13 mouse cellular contexts compared by ENCODE assay signal in genomic region chr5:149088149-149088548, GRCm38 (mm10).
DNase-seq lines count a peak whose midpoint lies in the region; ATAC-seq and TF ChIP-seq lines count a peak whose summit lies in the region.
"Had no signal": no experiment of that assay in that cellular context is flagged by ENCODE, and none has a peak within 500 bp of the region (broad histone marks: within the 10 kb centered on the region; RNA-seq: fewer than 3 reads in every experiment).

No protein-coding gene starts in this region.

- DNase-seq in hindbrain, postnatal 0 days (ENCODE audit: low spot score), result no peak
- DNase-seq in lung, adult 2 months, result no peak
- no peak for DNase-seq in lung, postnatal 25 days (ENCODE audit: low spot score)
- peak; percentile 36 for DNase-seq in MEL (ENCODE audit: low read depth, low spot score)
- peak; percentile 28 for DNase-seq in splenic B cell, adult 2 months (ENCODE audit: low read depth, low spot score)
- DNase-seq: adrenal gland, postnatal 10 days; cerebellum, adult 11 months; heart, postnatal 14 days had no signal

- peak; percentile 28 for TF ChIP-seq RAD21 in MEL (IDR thresholded peaks at IDR 0.05; ENCODE audit: low read depth, low read length)

- no peak overlapping the region for H3K4me3 ChIP-seq in hindbrain, postnatal 0 days (ENCODE audit: low read length)
- H3K4me3 ChIP-seq in hindbrain, embryonic 16.5 days (ENCODE audit: low read length), result no peak overlapping the region
- H3K4me3 ChIP-seq in lung, adult 2 months (replicated peaks; ENCODE audit: extremely low read depth, low read depth, low read length), result no peak overlapping the region
- H3K4me3 ChIP-seq in MEL (ENCODE audit: control insufficient read depth in 1 of 2, insufficient read depth in 1 of 2, low read depth in 2 of 2, low read length in 2 of 2), result no peak overlapping the region
- H3K4me3 ChIP-seq in hindbrain, embryonic 12.5 days, result no peak overlapping the region
- H3K4me3 ChIP-seq: forebrain, embryonic 10.5 days; lung, embryonic 15.5 days; midbrain, embryonic 12.5 days had no signal

- H3K4me2 ChIP-seq in hindbrain, postnatal 0 days (ENCODE audit: low read depth, low read length), result no peak overlapping the region
- no peak overlapping the region for H3K4me2 ChIP-seq in hindbrain, embryonic 16.5 days (ENCODE audit: low read length)
- H3K4me2 ChIP-seq in hindbrain, embryonic 12.5 days (replicated peaks), result no peak overlapping the region
- H3K4me2 ChIP-seq: lung, embryonic 15.5 days; midbrain, embryonic 12.5 days had no signal

- 89% methylated on average over 3 of the region's 3 CpGs for WGBS in hindbrain, postnatal 0 days
- WGBS in hindbrain, embryonic 16.5 days, result 75% methylated on average over 3 of the region's 3 CpGs
- 69% methylated on average over 3 of the region's 3 CpGs for WGBS in lung, adult 2 months
- WGBS in hindbrain, embryonic 12.5 days, result 75% methylated on average over 3 of the region's 3 CpGs

- no peak for TF ChIP-seq POLR2A in lung, adult 2 months (IDR thresholded peaks at IDR 0.05; ENCODE audit: borderline replicate concordance, extremely low read depth, low read depth, low read length)
- no peak for TF ChIP-seq POLR2A in MEL (IDR thresholded peaks at IDR 0.05; ENCODE audit: control insufficient read depth in 1 of 2, insufficient read depth in 1 of 2, low read depth in 1 of 2, low read length in 2 of 2, poor library complexity in 1 of 2)

- H3K36me3 ChIP-seq in hindbrain, postnatal 0 days (ENCODE audit: insufficient read depth, low read length), result no peaks in the 10 kb centered on the region
- H3K36me3 ChIP-seq in hindbrain, embryonic 16.5 days (ENCODE audit: control insufficient read depth, insufficient read depth, low read length), result no peaks in the 10 kb centered on the region
- H3K36me3 ChIP-seq in MEL (ENCODE audit: control insufficient read depth in 1 of 2, insufficient read depth in 2 of 2, low read length in 2 of 2), result peaks cover 0 to 19% of the 10 kb centered on the region in 2 experiments; a peak in 2 of 4 replicates
- H3K36me3 ChIP-seq in splenic B cell, adult 2 months (ENCODE audit: control insufficient read depth, insufficient read depth, low read length, poor library complexity, severe bottlenecking), result no peaks in the 10 kb centered on the region
- no peaks in the 10 kb centered on the region for H3K36me3 ChIP-seq in hindbrain, embryonic 12.5 days
- H3K36me3 ChIP-seq: forebrain, embryonic 10.5 days; lung, embryonic 15.5 days; midbrain, embryonic 12.5 days had no signal

- no peaks in the 10 kb centered on the region for H3K27me3 ChIP-seq in hindbrain, postnatal 0 days (ENCODE audit: insufficient read depth, low read length)
- no peaks in the 10 kb centered on the region for H3K27me3 ChIP-seq in hindbrain, embryonic 16.5 days (replicated peaks; ENCODE audit: control insufficient read depth, insufficient read depth, low read length)
- no peaks in the 10 kb centered on the region for H3K27me3 ChIP-seq in MEL (ENCODE audit: control insufficient read depth in 1 of 2, insufficient read depth in 2 of 2, low read length in 2 of 2)
- H3K27me3 ChIP-seq in splenic B cell, adult 2 months (ENCODE audit: control insufficient read depth, insufficient read depth, low read length, poor library complexity, severe bottlenecking), result no peaks in the 10 kb centered on the region
- no peaks in the 10 kb centered on the region for H3K27me3 ChIP-seq in hindbrain, embryonic 12.5 days
- H3K27me3 ChIP-seq: lung, embryonic 15.5 days; midbrain, embryonic 12.5 days had no signal

- no peak overlapping the region for H3K27ac ChIP-seq in hindbrain, postnatal 0 days
- no peak overlapping the region for H3K27ac ChIP-seq in hindbrain, embryonic 16.5 days (ENCODE audit: low read depth, low read length)
- H3K27ac ChIP-seq in MEL (ENCODE audit: control insufficient read depth, low read depth, low read length), result no peak overlapping the region
- no peak overlapping the region for H3K27ac ChIP-seq in hindbrain, embryonic 12.5 days
- H3K27ac ChIP-seq: forebrain, embryonic 10.5 days; lung, embryonic 15.5 days; midbrain, embryonic 12.5 days had no signal

- TF ChIP-seq CTCF in hindbrain, postnatal 0 days (IDR thresholded peaks at IDR 0.05; ENCODE audit: low read depth), result peak; percentile 46
- peak; percentile 27; the same call in 1 of the 2 replicates for TF ChIP-seq CTCF in lung, adult 2 months (IDR thresholded peaks at IDR 0.05; ENCODE audit: insufficient read depth, low read length)
- TF ChIP-seq CTCF in MEL (IDR thresholded peaks at IDR 0.05 in 2 of 3, conservative IDR thresholded peaks at IDR 0.05 in 1 of 3; ENCODE audit: control insufficient read depth in 1 of 3, insufficient read depth in 1 of 3, low read depth in 2 of 3, low read length in 3 of 3, poor library complexity in 1 of 3, severe bottlenecking in 1 of 3), result peak; percentile 19 to 61 (median 49); a peak in 4 of 6 replicates

- ATAC-seq in hindbrain, postnatal 0 days, result no peak
- no peak for ATAC-seq in hindbrain, embryonic 16.5 days
- no peak for ATAC-seq in hindbrain, embryonic 12.5 days (ENCODE audit: low FRiP score)

- no peaks in the 10 kb centered on the region for H3K4me1 ChIP-seq in hindbrain, postnatal 0 days (ENCODE audit: insufficient read depth, low read length)
- no peaks in the 10 kb centered on the region for H3K4me1 ChIP-seq in hindbrain, embryonic 16.5 days (ENCODE audit: control insufficient read depth, insufficient read depth, low read depth, low read length)
- no peaks in the 10 kb centered on the region for H3K4me1 ChIP-seq in lung, adult 2 months (ENCODE audit: control insufficient read depth, insufficient read depth, low read length)
- H3K4me1 ChIP-seq in MEL (ENCODE audit: control insufficient read depth in 1 of 2, insufficient read depth in 2 of 2, low read length in 2 of 2), result peaks cover 7 to 36% of the 10 kb centered on the region in 2 experiments; a peak in 3 of 4 replicates
- H3K4me1 ChIP-seq in hindbrain, embryonic 12.5 days, result no peaks in the 10 kb centered on the region
- H3K4me1 ChIP-seq: forebrain, embryonic 10.5 days; lung, embryonic 15.5 days; midbrain, embryonic 12.5 days had no signal

- no peak overlapping the region for H3K9ac ChIP-seq in hindbrain, postnatal 0 days (replicated peaks; ENCODE audit: low read length)
- no peak overlapping the region for H3K9ac ChIP-seq in hindbrain, embryonic 16.5 days (ENCODE audit: low read depth, low read length)
- no peak overlapping the region for H3K9ac ChIP-seq in MEL (ENCODE audit: control insufficient read depth, low read depth, low read length, poor library complexity, severe bottlenecking)
- no peak overlapping the region for H3K9ac ChIP-seq in hindbrain, embryonic 12.5 days
- H3K9ac ChIP-seq: lung, embryonic 15.5 days; midbrain, embryonic 12.5 days had no signal

- TF ChIP-seq EP300 in MEL (IDR thresholded peaks at IDR 0.05; ENCODE audit: low read depth in 1 of 2, low read length in 2 of 2), result no peak

- no peaks in the 10 kb centered on the region for H3K79me2 ChIP-seq in MEL (ENCODE audit: control insufficient read depth, insufficient read depth, low read length, poor library complexity)

- no peaks in the 10 kb centered on the region for H3K9me3 ChIP-seq in hindbrain, postnatal 0 days (ENCODE audit: low read length)
- H3K9me3 ChIP-seq in hindbrain, embryonic 16.5 days (ENCODE audit: control insufficient read depth, low read length), result no peaks in the 10 kb centered on the region
- no peaks in the 10 kb centered on the region for H3K9me3 ChIP-seq in MEL (replicated peaks; ENCODE audit: insufficient read depth, low read length)
- H3K9me3 ChIP-seq in hindbrain, embryonic 12.5 days (replicated peaks), result no peaks in the 10 kb centered on the region
- H3K9me3 ChIP-seq: forebrain, embryonic 10.5 days; lung, embryonic 15.5 days; midbrain, embryonic 12.5 days had no signal

TF ChIP-seq in MEL, 35 proteins besides CTCF, POLR2A, EP300 and RAD21:
- TF ChIP-seq BHLHE40 (IDR thresholded peaks at IDR 0.05; ENCODE audit: borderline replicate concordance, low read depth, low read length) (no peak), E2F4 (IDR thresholded peaks at IDR 0.05; ENCODE audit: borderline replicate concordance, low read depth, low read length) (no peak), GATA1 (IDR thresholded peaks at IDR 0.05; ENCODE audit: low read depth, low read length) (no peak), ZKSCAN1 (IDR thresholded peaks at IDR 0.05; ENCODE audit: low read depth, low read length) (no peak), HCFC1 (IDR thresholded peaks at IDR 0.05; ENCODE audit: low read depth, low read length) (no peak), ELF1 (IDR thresholded peaks at IDR 0.05; ENCODE audit: low read depth, low read length) (no peak), ZMIZ1 (IDR thresholded peaks at IDR 0.05; ENCODE audit: low read depth, low read length) (no peak), SIN3A (IDR thresholded peaks at IDR 0.05; ENCODE audit: low read length) (no peak), SMC3 (IDR thresholded peaks at IDR 0.05; ENCODE audit: low read depth, low read length) (peak; percentile 49), UBTF (IDR thresholded peaks at IDR 0.05; ENCODE audit: borderline replicate concordance, insufficient read depth, low read depth, low read length) (no peak), ETS1 (IDR thresholded peaks at IDR 0.05; ENCODE audit: low read depth, low read length) (no peak), ZC3H11A (IDR thresholded peaks at IDR 0.05; ENCODE audit: low read depth, low read length) (0 out of 2 replicates have a peak, but pooled peaks have one; percentile 15), MAX (IDR thresholded peaks at IDR 0.05; ENCODE audit: low read length) (no peak)
TF ChIP-seq in MEL: peak in this region for 2.

Comparison
In these comparisons a context has a peak if more than half of its experiments do, and no peak if none do; other contexts are left out.
1. DNase-seq: peak in MEL (single experiment) and splenic B cell, adult 2 months (single experiment); none in hindbrain, postnatal 0 days (single experiment), lung, adult 2 months (single experiment) and lung, postnatal 25 days (single experiment).
2. Peak in every context shown above with its lines, with median percentiles within 50 percentile points of each other: CTCF ChIP-seq.